Mouse (Mus musculus) heart, postnatal 25 days (tissue): ENCODE results near the gene Myo1a. TPM values are rescaled to one million over a fixed set of nuclear protein-coding genes. Genes with fewer than 3 reads are reported as not detected.

Experiments
- DNase-seq: peaks from one replicate; pipeline ENCODE4 v3.0.0; 2022; ENCODE audit warnings: low spot score
- intact Hi-C: fragments of 180-260 bp; cut with DNase I; formaldehyde crosslinking; loops from one replicate; pipeline ENCODE4 v1.15.1; 2025
- total RNA-seq, 2 experiments: library from RNA; stranded (reverse); gene quantifications; 2 replicates each; pipeline ENCODE4 v1.2.3; 2021

The Myo1a gene
- total RNA-seq, 2 experiments from 2014 or later, result 0.10 TPM; not detected in 1

DNA sequence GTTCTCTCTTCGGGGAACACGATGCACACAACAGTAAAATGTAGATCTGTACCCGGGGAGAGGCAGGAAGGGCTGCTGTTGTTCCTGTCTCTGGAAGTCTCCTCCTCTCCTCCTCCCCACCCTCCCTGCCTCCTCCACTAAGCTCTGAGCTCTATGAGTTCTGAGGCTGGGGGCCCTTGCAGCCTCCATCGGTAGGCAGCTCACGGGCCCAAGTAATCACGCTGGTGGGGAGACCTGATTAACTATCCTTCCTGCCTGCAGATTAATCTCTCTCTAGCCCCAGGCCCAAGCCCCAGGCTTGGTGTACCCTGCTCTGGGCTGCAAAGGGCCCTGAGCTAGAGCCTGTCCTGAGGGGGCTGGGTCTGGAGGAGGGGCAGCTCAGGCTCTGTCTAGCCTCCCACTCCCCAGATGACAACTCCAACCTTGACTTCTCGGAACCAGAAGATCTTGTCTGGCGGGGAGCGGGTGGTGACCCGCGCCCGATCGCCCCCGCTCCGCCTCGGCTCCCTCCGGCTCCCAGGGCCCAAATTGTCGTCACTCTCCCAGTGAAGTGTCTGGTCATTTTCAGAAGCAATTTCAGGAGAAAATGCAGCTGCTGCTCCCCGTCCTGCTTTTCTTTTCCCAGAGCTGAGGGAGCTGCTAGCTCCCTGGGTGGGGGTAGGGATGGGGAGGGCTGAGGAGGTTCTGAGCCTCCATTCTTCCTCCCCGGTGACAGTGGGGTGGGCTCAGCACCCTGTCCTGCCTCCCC lies 16.9 kb downstream of the Myo1a start:
- intact Hi-C loops, result no loop called here
- no peak for DNase-seq

DNA sequence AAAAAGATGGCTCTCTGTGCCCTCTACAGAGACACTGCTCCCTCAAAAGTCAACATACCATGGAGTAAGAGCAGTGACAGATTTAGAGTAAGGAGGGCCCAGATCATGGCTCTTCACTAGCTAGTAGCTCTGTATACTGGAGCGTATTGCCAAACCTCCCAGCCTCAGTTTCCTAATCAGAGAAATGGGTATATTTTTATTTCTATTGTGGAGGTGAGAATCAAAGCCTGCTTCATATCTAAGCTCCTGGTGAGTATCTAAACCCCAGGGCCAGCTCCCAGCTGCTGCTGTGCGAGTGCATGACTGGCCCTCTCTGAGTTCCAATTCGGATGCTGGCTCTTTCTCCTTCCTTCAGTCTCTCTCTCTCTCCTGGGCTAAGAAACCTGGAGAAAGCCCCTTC lies 19.2 kb downstream of the Myo1a start, which contains the start of gene Tac2:
Gene Tac2, plus strand, starts transcription at position 301 of the 400 bp plus-strand sequence.
- no peak for DNase-seq
- intact Hi-C loops, result no loop called here

GRCm38 (mm10) chr10:127725136-127725535 lies 20.2 kb downstream of the Myo1a start:
- intact Hi-C loops, result no loop called here

GRCm38 (mm10) chr10:127728437-127728836 lies 23.5 kb downstream of the Myo1a start:
- intact Hi-C loops, result no loop called here
- DNase-seq, result no peak

More at GRCm38 (mm10) chr10:127725136-127725535, 20.2 kb downstream of the Myo1a start:
- no peak for DNase-seq

GRCm38 (mm10) chr10:127730285-127730932 lies 25.4 kb downstream of the Myo1a start:
- no peak for DNase-seq
- intact Hi-C loops, result no loop called here

GRCm38 (mm10) chr10:127730933-127731310 lies 26.0 kb downstream of the Myo1a start:
- intact Hi-C loops, result no loop called here
- no peak for DNase-seq

GRCm38 (mm10) chr10:127731397-127731796 lies 26.4 kb downstream of the Myo1a start:
- intact Hi-C loops, result no loop called here

GRCm38 (mm10) chr10:127734434-127734833 lies 29.5 kb downstream of the Myo1a start:
- intact Hi-C loops, result no loop called here
- no peak for DNase-seq

More at GRCm38 (mm10) chr10:127731397-127731796, 26.4 kb downstream of the Myo1a start:
- no peak for DNase-seq

- DNase-seq, result no peak
- intact Hi-C loops, result loop anchor here (5.0 kb wide), 2 partner anchors 39 to 94 kb away; partner anchors contain the start of gene Stat6
Measured at GRCm38 (mm10) chr10:127736266-127736665, 31.3 kb downstream of the Myo1a start.

DNA sequence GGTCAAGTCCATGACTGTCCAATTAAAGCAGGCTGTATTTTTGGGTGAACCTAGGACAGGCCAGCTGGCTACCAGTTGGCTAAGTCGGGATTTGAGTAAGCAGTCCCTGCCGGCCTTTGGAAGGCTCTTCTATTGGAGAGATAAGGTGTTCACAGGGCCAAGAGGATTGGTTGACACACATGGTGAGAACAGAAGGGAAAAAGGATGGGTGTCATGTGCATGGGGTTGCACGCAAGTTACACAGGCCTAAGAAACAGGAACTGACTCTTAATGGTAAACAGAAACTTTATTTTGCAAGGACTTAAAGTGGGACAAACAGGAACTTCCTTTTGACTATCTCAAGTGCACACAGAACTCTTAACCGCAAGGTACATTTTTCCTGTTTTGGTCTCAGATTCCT lies 31.9 kb downstream of the Myo1a start:
- no peak for DNase-seq
- intact Hi-C loops, result loop anchor here (1.0 to 5.0 kb wide), 3 partner anchors 40 to 198 kb away; partner anchors contain the start of gene Stat6

DNA sequence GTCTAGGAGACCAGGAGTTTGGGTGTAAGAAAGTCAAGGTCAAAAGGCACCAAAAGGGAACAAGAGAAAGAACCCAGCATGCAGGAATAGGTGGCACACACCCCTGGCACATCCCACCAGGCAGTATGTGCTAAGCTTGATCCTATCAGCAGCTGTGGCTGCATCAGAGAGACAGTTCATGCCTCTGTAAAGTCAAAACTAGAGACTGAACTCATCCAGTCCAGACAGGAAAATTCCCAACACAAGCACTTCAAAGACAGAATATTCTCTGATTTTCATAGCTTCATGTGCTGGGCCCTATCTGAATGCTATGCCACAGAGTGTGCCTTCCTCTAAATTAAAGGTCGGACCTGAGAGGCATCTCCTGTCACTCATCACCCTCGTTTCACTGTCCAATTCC lies 32.6 kb downstream of the Myo1a start:
- no peak for DNase-seq
- intact Hi-C loops, result loop anchor here (1.0 to 5.0 kb wide), 3 partner anchors 40 to 198 kb away; partner anchors contain the start of gene Stat6

- intact Hi-C loops, result loop anchor here (5.0 kb wide), 2 partner anchors 41 to 96 kb away; partner anchors contain the start of gene Stat6
- no peak for DNase-seq
Measured at GRCm38 (mm10) chr10:127738151-127738882, 33.3 kb downstream of the Myo1a start.

- peak; percentile 64 for DNase-seq
- intact Hi-C loops, result loop anchor here (5.0 kb wide), 2 partner anchors 42 to 97 kb away; partner anchors contain the start of gene Stat6
Measured at GRCm38 (mm10) chr10:127739083-127739660, 34.2 kb downstream of the Myo1a start, which contains the start of gene Zbtb39. Gene Zbtb39, plus strand, starts transcription at chr10:127739538.

DNA sequence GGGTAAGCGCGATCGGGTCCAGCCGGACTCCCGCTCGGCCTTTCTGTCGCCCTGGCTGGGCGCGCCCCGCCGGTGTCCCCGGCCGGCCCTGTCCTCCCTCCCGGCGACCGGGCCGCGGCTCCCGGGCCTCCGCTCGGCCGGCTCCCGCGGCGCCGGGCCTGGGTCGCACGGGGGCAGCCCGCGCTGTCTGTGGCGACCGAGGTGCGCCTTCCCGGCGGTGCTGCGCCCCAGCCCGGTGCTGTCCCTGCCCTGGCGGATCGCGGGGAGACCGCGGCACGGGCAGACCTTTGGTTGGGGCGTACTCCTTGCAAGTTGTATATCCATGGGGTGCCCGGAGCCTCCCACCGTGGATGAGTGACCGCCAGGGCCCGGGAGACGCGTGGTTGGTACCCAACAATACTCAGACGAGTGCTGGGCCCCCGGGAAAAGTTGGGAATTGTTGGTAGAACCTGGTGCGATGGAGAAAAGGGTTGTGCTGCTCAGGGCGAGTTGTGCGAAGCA lies 34.7 kb downstream of the Myo1a start:
- peak; percentile 13 for DNase-seq

DNA sequence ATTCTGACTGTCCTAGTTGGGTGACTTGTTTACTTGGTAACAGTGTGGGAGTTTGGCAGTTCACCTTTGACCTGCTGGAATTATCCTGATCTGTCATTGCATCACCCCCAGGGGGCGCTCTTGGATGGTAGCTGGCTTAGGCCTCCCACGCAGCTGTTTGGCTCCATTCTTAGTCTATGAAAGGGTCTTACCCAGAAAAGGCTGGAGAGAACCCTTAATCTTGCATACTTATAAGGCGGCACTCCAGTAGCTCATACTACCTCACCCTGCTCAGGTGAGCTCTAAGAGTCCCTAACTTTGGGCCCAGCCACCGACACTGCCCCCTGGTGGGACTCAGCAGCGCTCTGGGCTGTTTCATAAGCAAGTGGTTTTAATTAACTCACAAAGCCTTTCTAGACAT lies 39.7 kb downstream of the Myo1a start:
- intact Hi-C loops, result loop anchor here (5.0 kb wide), 1 partner anchor 263 kb away; the partner anchor contains the start of gene Hsd17b6

More for the DNA sequence above, 34.7 kb downstream of the Myo1a start:
- intact Hi-C loops, result loop anchor here (5.0 kb wide), 3 partner anchors 42 to 268 kb away; partner anchors contain the start of genes Hsd17b6 and Stat6

DNA sequence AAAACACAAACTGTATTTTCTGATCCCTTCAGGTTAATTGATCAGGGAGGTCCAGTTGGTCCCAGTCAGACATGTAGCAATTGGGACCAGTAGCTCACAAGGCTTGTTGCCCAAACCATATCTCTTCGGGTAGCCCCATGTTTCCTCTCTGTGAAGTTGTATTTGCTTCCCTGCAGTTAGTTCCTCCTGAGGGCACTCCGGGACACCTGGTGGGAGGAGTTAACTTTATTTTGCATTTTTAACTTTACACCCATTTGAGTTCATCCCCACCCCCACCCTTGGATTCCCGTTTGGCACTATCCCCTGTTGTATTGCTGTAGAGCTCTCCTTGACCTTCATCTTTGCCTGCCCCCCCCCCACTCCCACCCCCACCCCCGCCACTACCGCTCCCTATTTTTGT lies 40.9 kb downstream of the Myo1a start:
- intact Hi-C loops, result no loop called here
- DNase-seq, result no peak

More for the DNA sequence above, 39.7 kb downstream of the Myo1a start:
- no peak for DNase-seq

GRCm38 (mm10) chr10:127747254-127747653 lies 42.3 kb downstream of the Myo1a start:
- intact Hi-C loops, result no loop called here
- no peak for DNase-seq

DNA sequence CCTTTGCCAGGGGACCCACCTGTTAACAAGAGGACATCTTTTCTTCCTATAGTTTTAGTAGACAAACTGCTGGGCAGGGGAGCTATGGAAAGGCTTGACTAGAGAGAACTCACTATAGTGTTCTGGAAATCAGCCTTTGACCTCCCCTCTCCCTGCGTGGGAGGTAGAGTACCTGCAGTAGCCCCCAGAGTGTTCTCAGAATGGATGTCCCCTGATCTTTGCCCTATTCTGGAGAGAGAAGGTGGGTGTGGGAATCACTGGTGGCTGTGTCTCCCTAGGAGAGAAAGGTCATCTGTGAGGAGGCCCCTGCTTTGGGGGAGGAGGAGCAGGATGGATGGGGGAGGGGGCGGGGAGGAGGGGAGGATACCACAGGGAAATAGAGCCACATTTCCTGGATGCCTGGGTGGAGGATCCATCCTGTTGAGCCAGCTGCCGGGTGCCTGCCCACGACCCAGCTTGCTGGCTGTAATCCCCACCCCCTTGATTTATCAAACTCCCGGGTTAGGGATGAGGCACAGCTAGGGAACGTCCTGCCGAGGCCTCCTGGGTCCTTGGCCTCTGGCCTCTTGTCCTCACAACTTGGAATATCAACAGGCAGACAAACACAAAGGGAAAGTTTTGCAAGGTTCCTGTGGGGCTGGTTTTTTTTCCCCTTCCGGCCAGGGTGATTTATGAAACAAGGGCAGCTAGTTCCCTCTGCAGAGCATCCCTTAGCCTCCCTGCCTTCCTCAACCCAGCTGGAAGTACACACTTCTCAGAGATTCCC lies 44.1 kb downstream of the Myo1a start:
- intact Hi-C loops, result no loop called here
- peak; percentile 40 for DNase-seq
